Mouse (Mus musculus) T-helper 17 cell (primary cell): ENCODE measurements around the gene Fam117a.

Experiments used
- in situ Hi-C, 2 experiments: fragments of 300-600 bp; cut with MboI, MseI; formaldehyde crosslinking; loops; 1 replicate in 1 of 2; 2 replicates in 1 of 2; pipeline ENCODE4 v1.15.1; 2025; ENCODE audit warnings: high pct_unique_total_duplicates in 2 of 2

Gene Fam117a

GRCm38 (mm10) chr11:95336568-95337128, at the start of gene Fam117a:
Gene Fam117a (plus strand): TSS chr11:95337018.
- in situ Hi-C loops, result no loop called here

- in situ Hi-C loops, result no loop called here
Measured at GRCm38 (mm10) chr11:95291998-95292397, 44.8 kb upstream of the Fam117a start.

GRCm38 (mm10) chr11:95293017-95293624, 43.7 kb upstream of the Fam117a start:
- in situ Hi-C loops, result no loop called here

- in situ Hi-C loops, result no loop called here
Measured at GRCm38 (mm10) chr11:95295736-95296135, 41.1 kb upstream of the Fam117a start.

- in situ Hi-C loops, result no loop called here
Measured at GRCm38 (mm10) chr11:95298146-95298545, 38.7 kb upstream of the Fam117a start.

- in situ Hi-C loops, result no loop called here
Measured at GRCm38 (mm10) chr11:95299886-95300285, 36.9 kb upstream of the Fam117a start.

- in situ Hi-C loops, result no loop called here
Measured at GRCm38 (mm10) chr11:95301772-95302171, 35.0 kb upstream of the Fam117a start.

GRCm38 (mm10) chr11:95305600-95305999, 31.2 kb upstream of the Fam117a start:
- in situ Hi-C loops, result no loop called here

GRCm38 (mm10) chr11:95307526-95307925, 29.3 kb upstream of the Fam117a start:
- in situ Hi-C loops, result no loop called here

- in situ Hi-C loops, result no loop called here
Measured at GRCm38 (mm10) chr11:95309510-95310006, 27.3 kb upstream of the Fam117a start.

GRCm38 (mm10) chr11:95310007-95310647, 26.7 kb upstream of the Fam117a start, which contains the start of gene Kat7:
Gene Kat7 (minus strand): TSS chr11:95310246.
- in situ Hi-C loops, result no loop called here

GRCm38 (mm10) chr11:95310648-95311424, 26.0 kb upstream of the Fam117a start:
- in situ Hi-C loops, result no loop called here

GRCm38 (mm10) chr11:95311425-95311807, 25.4 kb upstream of the Fam117a start:
- in situ Hi-C loops, result no loop called here

GRCm38 (mm10) chr11:95315215-95315955, 21.4 kb upstream of the Fam117a start:
- in situ Hi-C loops, result no loop called here

GRCm38 (mm10) chr11:95318116-95318515, 18.7 kb upstream of the Fam117a start:
- in situ Hi-C loops, result no loop called here

GRCm38 (mm10) chr11:95319506-95319905, 17.3 kb upstream of the Fam117a start:
- in situ Hi-C loops, result no loop called here

GRCm38 (mm10) chr11:95320010-95320409, 16.8 kb upstream of the Fam117a start:
- in situ Hi-C loops, result loop anchor here in 1 of 2 experiments (5.0 kb wide), 1 partner anchor 47 kb away; no protein-coding TSS in a partner anchor

GRCm38 (mm10) chr11:95324181-95324580, 12.6 kb upstream of the Fam117a start:
- in situ Hi-C loops, result loop anchor here in 1 of 2 experiments (5.0 kb wide), 1 partner anchor 43 kb away; no protein-coding TSS in a partner anchor

GRCm38 (mm10) chr11:95325832-95326231, 11.0 kb upstream of the Fam117a start:
- in situ Hi-C loops, result no loop called here

- in situ Hi-C loops, result no loop called here
Measured at GRCm38 (mm10) chr11:95326243-95326642, 10.6 kb upstream of the Fam117a start.

- in situ Hi-C loops, result no loop called here
Measured at GRCm38 (mm10) chr11:95328629-95329028, 8.2 kb upstream of the Fam117a start.
